Mouse (Mus musculus): ENCODE data around the gene Ldhc.
"Not testable (repeated sequence)": the region's sequence is repeated elsewhere in the genome, so short reads cannot be mapped to it uniquely, and the experiment has no call there.

Gene Ldhc

DNA sequence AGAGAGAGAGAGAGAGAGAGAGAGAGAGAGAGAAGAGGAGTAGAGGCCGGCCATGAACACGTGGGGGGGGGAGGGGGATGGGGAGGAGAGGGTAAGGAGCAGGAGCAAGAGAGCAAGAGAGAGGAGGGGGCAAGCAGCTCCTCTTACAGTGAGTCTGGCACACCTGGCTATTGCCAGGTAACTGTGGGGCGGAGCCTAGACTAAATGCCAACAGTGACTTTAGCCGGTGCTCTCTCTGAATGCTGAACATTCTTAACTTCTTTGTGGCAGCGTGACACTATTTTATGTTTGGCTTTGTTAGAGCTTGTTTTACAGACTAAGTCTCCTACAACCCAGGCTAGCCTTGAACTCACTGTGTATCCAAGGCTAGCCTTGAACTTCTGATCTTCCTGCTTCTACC lies 18.7 kb upstream of the Ldhc start:
- no peak for DNase-seq (ENCODE audit: low spot score)

GRCm38 (mm10) chr7:46843576-46843975 lies 17.4 kb upstream of the Ldhc start:
- DNase-seq (ENCODE audit: low spot score): no peak

- peak; percentile 80 for DNase-seq (ENCODE audit: low spot score)
These were observed 15.6 kb upstream of the Ldhc start for GRCm38 (mm10) chr7:46845211-46845977.

DNA sequence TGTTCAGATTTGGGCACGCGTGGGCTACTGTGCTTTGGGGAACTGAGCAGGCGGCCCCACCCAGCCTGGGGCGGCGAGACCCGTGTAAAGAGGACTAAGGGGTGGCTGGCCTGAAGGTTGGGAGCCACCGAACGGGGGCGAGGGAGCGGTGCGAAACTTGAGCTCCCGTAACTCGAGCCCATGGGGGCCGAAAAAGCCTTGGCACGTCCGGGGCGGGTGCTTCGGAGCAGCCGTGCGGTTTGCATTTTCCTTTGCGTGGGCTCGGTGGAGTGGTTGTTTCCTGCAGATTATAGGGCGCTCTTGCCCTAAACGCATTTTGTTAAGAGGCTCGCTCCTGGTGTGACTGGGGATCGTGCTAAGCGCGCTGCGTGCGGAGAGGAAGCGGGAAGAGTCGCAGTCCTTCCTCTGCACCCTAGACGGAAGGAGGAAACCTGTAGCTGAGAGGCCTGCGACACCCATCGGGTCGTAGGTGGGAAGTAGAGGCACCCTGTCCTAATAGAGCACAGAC lies 15.0 kb upstream of the Ldhc start:
- no peak for DNase-seq (ENCODE audit: low spot score)

DNA sequence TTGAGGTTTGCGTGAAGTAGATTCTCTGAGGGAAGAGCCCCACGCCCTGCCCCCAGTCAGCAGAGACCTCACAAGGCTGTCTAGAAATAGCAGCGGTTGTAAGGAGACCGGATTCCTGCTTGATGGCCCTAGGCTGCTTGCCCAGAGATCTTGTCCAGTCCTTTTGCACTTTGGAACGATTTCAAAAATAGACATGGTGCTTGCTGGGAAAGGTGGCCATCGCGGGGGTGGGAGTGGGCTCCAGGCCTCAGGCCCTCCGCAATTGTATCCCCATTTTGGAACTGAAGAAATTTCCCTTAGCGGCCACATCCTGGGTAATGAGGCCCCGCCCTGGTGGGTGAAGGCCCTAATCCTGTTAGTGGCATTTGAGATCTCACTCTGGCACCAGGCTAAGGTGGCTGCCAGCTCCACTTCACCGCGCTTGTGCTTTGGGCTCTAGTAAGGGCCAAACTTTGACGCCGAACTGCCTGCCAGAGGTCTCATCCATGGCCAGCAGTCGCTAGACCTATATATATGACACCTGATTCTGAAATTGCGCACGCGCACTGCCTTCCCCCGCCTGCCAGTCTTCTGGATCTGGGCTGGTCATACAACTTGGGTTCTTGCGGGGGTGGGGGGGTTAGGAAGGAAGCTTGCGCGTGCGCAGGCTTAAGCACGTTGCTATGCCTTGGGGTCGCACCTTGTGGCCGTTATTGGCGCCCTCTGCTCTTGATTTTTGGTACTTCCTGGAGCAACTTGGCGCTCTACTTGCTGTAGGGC lies 14.3 kb upstream of the Ldhc start:
- peak; percentile 25 for DNase-seq (ENCODE audit: low spot score)

DNA sequence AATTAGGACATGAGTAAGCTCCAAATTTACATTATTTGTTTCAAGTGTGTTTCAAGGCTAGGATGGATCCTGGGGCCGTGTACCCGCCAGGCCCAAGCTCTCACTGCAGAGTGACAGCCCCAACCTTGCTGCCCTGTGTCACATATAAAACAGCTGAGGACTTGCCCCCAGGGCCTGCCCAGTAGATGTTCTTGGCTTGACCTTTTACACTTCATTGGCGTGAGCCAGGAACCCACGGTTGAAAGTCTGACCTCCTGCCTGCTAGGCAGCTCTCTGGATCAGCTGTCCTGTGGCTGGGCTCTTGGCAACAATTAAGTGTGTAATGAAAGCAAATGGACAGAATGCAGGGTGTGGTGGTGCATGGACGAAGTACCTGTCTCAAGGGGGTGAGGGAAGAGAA lies 11.7 kb upstream of the Ldhc start:
- no peak for DNase-seq (ENCODE audit: low spot score)

DNA sequence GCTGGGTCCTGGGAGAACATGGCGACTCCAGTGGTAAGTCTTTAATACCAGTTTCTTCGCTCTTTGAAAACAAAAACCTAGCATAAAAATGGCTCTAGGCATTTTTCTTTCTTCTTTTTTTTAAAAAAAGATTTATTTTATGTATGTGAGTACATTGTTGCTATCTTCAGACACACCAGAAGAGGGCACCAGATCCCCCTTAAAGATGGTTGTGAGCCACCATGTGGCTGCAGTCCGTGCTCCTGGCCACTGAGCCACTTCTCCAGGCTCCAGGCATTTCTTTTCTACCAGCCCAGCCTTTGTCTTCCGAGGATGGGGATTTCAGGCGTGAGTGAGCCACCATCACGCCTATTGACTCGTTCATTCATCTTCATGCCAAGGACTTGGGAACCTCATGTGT lies 10.0 kb upstream of the Ldhc start:
- DNase-seq (ENCODE audit: low spot score): no peak

GRCm38 (mm10) chr7:46852666-46853065 lies 8.3 kb upstream of the Ldhc start:
- no peak for DNase-seq (ENCODE audit: low spot score)

GRCm38 (mm10) chr7:46853365-46853764 lies 7.6 kb upstream of the Ldhc start:
- DNase-seq (ENCODE audit: low spot score): no peak

DNA sequence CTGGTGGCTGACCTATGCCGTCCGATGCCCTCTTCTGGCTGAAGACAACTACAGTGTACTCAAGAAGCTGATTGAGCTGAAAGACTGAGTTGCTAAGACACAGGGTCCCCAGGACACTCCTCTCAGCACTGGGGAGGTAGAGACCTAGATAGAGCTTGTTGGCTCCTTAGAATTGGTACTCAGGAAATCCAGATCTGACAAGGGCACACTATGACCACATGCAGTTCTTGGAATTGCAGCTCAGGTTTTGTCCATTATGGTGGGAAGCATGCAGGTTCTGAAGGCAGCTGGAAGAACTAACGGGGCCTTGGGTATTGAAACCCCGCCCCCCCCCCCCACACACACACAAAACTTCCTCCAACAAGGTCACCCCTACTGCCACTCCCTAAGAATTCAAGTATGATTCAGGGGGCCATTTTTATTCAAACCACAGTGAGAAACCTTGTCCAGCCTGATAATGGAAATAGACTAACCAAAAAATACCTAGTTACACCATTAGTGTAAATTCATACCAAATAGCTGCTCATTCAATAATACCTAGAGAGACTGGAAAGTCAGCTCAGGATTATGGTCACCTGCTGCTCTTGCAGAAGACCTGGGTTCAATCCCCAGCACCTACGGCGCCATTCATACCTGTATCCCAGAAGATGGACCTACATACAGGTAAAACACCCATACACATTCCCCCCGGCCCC lies 5.0 kb upstream of the Ldhc start:
- no peak for DNase-seq (ENCODE audit: low spot score)

DNA sequence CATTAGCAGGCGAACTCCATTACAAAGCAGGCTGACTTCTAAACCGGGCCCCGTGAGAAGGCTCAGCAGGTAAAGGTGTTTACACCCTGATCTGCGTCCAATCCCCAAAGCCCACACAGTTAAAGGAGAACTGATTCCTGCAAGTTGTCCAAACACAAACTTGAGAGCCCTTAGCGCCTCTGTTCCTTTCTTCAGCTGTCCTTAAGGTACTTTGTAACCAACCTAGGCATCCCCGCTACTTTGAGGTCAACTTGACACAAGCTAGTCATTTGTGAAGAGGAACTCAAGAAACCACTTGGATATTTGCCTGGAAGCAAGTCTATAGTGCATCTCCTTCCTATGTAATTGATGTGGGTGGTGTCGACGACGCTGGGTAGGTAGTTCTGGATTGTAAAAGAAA lies 3.6 kb upstream of the Ldhc start:
- peak; percentile 33 for DNase-seq (ENCODE audit: low spot score)

- DNase-seq (ENCODE audit: low spot score): no peak
These were observed 2.0 kb upstream of the Ldhc start for GRCm38 (mm10) chr7:46859031-46859430.

DNA sequence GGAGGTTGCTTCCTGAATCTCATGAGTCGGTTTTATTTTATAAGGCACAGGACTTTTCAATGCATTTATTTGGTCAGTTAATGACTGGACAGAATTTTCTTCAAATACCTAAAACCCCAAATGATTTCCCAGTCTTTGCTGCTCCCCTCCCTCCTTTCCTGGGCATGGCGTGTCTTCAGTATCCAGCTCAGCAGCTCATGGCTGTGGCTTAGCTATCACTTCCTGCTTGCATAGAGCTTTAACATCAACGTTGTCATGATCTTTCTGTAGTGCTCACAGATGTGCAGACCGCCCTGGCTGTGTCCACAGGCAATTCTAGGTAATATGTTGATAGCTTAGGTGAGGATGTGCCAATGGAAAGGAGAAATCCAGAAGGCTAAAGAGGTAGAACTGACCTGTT lies 11.0 kb downstream of the Ldhc start:
- DNase-seq (ENCODE audit: low spot score): no peak

DNA sequence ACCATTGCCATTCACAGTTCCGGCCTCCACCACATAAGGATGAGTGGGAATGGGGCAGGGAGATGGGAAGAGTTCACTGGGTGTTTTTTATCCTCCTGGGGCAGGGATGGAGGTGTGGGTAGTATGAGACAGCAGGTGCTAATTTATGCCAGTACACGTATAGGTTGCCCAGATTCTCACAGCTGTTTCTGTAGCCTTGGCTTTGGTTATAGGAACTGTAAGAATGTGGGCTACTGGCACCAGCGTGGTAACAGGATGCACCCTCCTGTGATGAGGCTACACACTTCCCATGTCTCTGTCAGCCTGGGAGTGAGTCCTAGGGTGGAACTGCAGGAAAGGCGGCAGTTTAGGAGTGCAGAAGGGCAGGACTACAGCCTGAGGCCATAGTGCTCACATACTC lies 15.8 kb downstream of the Ldhc start:
- no peak for DNase-seq (ENCODE audit: low spot score)

- DNase-seq (ENCODE audit: low spot score): no peak
These were observed 16.3 kb downstream of the Ldhc start for GRCm38 (mm10) chr7:46877255-46877654.

DNA sequence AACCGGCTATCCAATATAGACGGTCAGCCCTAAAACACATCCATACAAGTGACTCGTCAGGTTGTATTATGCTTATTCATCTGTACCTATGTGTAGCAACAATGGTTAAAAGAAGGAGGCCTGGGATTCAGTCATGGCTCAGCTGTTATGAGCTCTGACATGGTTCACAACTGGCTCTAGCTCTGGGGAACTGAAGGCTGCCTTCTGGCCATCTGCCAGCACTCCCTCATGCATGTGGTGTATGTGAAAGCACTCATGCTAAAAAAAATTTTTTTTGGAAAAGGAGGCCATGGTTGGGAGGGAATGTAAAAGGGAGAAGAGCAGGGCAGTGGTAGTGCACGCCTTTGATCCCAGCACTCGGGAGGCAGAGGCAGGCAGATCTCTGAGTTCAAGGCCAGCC lies 18.8 kb downstream of the Ldhc start:
- DNase-seq (ENCODE audit: low spot score): no peak

- no peak for DNase-seq (ENCODE audit: low spot score)
These were observed 20.0 kb downstream of the Ldhc start for GRCm38 (mm10) chr7:46880992-46881391.

DNA sequence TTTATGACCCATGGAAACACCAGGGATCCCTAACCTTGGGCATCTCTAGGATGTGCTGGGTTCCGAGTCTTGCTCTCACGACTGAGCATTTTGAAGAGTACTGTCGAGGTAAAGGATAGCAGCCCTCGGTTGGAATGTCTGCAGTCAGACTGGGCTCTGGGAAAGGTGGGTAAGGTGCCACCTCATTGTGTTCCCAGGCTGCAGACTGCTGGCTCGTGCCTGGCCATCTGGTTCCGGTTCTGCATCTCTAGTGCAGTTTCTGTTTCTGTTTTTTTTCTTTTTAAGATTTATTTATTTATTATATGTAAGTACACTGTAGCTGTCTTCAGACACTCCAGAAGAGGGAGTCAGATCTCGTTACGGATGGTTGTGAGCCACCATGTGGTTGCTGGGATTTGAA lies 20.9 kb downstream of the Ldhc start:
- DNase-seq (ENCODE audit: low spot score): not testable (repeated sequence)

DNA sequence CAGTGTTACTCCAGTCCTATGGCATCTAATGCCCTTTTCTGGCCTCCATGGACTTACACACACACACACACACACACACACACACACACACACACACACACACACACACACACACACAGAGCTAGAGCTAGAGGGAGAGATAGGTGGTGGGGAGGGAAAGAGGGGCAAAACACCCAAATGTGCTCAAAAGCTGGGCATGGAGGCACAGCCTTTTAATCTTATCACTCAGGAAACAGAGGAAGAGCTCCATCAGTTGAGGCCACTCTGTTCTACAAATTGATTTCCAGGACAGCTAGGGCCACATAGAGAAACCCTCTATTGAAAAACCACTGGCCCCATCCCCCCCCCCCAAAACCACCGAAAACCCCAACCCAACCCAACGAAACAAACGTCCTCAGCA lies 22.3 kb downstream of the Ldhc start:
- DNase-seq (ENCODE audit: low spot score): no peak

GRCm38 (mm10) chr7:46895511-46895910 lies 34.5 kb downstream of the Ldhc start:
- DNase-seq (ENCODE audit: low spot score): no peak

GRCm38 (mm10) chr7:46899343-46899742 lies 38.3 kb downstream of the Ldhc start:
- no peak for DNase-seq (ENCODE audit: low spot score)

- DNase-seq (ENCODE audit: low spot score): no peak
These were observed 50.2 kb downstream of the Ldhc start for GRCm38 (mm10) chr7:46911250-46911649.

- DNase-seq (ENCODE audit: low spot score): no peak
These were observed 55.4 kb downstream of the Ldhc start for GRCm38 (mm10) chr7:46916376-46916775.
